Mouse (Mus musculus): ENCODE measurements around the gene Lctl. TPM values are rescaled to one million over a fixed set of nuclear protein-coding genes. Genes with fewer than 3 reads are reported as not detected.
A peak's percentile ranks its signal among the peaks of the same experiment; 100 is the strongest.
"Not testable (repeated sequence)": the region's sequence is repeated elsewhere in the genome, so short reads cannot be mapped to it uniquely, and the experiment has no call there.

Gene Lctl
- polyA plus RNA-seq, 1 experiment, result not detected

GRCm38 (mm10) chr9:64173666-64174220 lies 56.8 kb downstream of the Lctl start:
- peak overlapping the region; percentile 68 for H3K4me3 ChIP-seq (replicated peaks)
- peaks cover 47% of the 10 kb centered on the region for H3K4me1 ChIP-seq (ENCODE audit: control insufficient read depth)
- H3K27me3 ChIP-seq (ENCODE audit: control insufficient read depth), result no peaks in the 10 kb centered on the region
- peaks cover 62% of the 10 kb centered on the region for H3K36me3 ChIP-seq (ENCODE audit: control insufficient read depth)
- no peaks in the 10 kb centered on the region for H3K9me3 ChIP-seq (ENCODE audit: control insufficient read depth, low read length)
- TF ChIP-seq GATA1 (IDR thresholded peaks at IDR 0.05; ENCODE audit: low read length) (no peak), TAL1 (IDR thresholded peaks at IDR 0.05; ENCODE audit: low read length) (no peak)

GRCm38 (mm10) chr9:64174341-64174740 lies 57.4 kb downstream of the Lctl start:
- H3K4me3 ChIP-seq (replicated peaks), result peak overlapping the region; percentile 68
- no peaks in the 10 kb centered on the region for H3K27me3 ChIP-seq (ENCODE audit: control insufficient read depth)
- peaks cover 60% of the 10 kb centered on the region for H3K36me3 ChIP-seq (ENCODE audit: control insufficient read depth)
- no peaks in the 10 kb centered on the region for H3K9me3 ChIP-seq (ENCODE audit: control insufficient read depth, low read length)
- peaks cover 49% of the 10 kb centered on the region for H3K4me1 ChIP-seq (ENCODE audit: control insufficient read depth)
- TF ChIP-seq TAL1 (IDR thresholded peaks at IDR 0.05; ENCODE audit: low read length) (no peak), GATA1 (IDR thresholded peaks at IDR 0.05; ENCODE audit: low read length) (no peak)

- TF ChIP-seq TAL1 (IDR thresholded peaks at IDR 0.05; ENCODE audit: low read length) (no peak), GATA1 (IDR thresholded peaks at IDR 0.05; ENCODE audit: low read length) (no peak)
- H3K4me3 ChIP-seq (replicated peaks), result peak overlapping the region; percentile 68
- no peaks in the 10 kb centered on the region for H3K27me3 ChIP-seq (ENCODE audit: control insufficient read depth)
- H3K4me1 ChIP-seq (ENCODE audit: control insufficient read depth), result peaks cover 53% of the 10 kb centered on the region
- no peaks in the 10 kb centered on the region for H3K9me3 ChIP-seq (ENCODE audit: control insufficient read depth, low read length)
- peaks cover 60% of the 10 kb centered on the region for H3K36me3 ChIP-seq (ENCODE audit: control insufficient read depth)
Measured at GRCm38 (mm10) chr9:64174766-64175165, 57.8 kb downstream of the Lctl start.

GRCm38 (mm10) chr9:64175378-64175777 lies 58.4 kb downstream of the Lctl start:
- H3K36me3 ChIP-seq (ENCODE audit: control insufficient read depth), result peaks cover 62% of the 10 kb centered on the region
- TF ChIP-seq GATA1 (IDR thresholded peaks at IDR 0.05; ENCODE audit: low read length) (no peak), TAL1 (IDR thresholded peaks at IDR 0.05; ENCODE audit: low read length) (no peak)
- H3K4me3 ChIP-seq (replicated peaks), result peak overlapping the region; percentile 68
- H3K4me1 ChIP-seq (ENCODE audit: control insufficient read depth), result peaks cover 55% of the 10 kb centered on the region
- H3K27me3 ChIP-seq (ENCODE audit: control insufficient read depth), result no peaks in the 10 kb centered on the region
- no peaks in the 10 kb centered on the region for H3K9me3 ChIP-seq (ENCODE audit: control insufficient read depth, low read length)

- H3K4me1 ChIP-seq (ENCODE audit: control insufficient read depth), result peaks cover 43% of the 10 kb centered on the region
- H3K4me3 ChIP-seq (replicated peaks), result peak overlapping the region; percentile 65
- no peaks in the 10 kb centered on the region for H3K9me3 ChIP-seq (ENCODE audit: control insufficient read depth, low read length)
- H3K36me3 ChIP-seq (ENCODE audit: control insufficient read depth), result peaks cover 84% of the 10 kb centered on the region
- no peaks in the 10 kb centered on the region for H3K27me3 ChIP-seq (ENCODE audit: control insufficient read depth)
- TF ChIP-seq TAL1 (IDR thresholded peaks at IDR 0.05; ENCODE audit: low read length) (no peak), GATA1 (IDR thresholded peaks at IDR 0.05; ENCODE audit: low read length) (no peak)
Measured at GRCm38 (mm10) chr9:64178610-64178973, 61.6 kb downstream of the Lctl start.

- Histone ChIP-seq H3K36me3 (ENCODE audit: control insufficient read depth) (peaks cover 87% of the 10 kb centered on the region), H3K9me3 (ENCODE audit: control insufficient read depth, low read length) (no peaks in the 10 kb centered on the region), H3K4me1 (ENCODE audit: control insufficient read depth) (peaks cover 40% of the 10 kb centered on the region), H3K4me3 (replicated peaks) (peak within 1 kb of the TSS; percentile 65), H3K27me3 (ENCODE audit: control insufficient read depth) (no peaks in the 10 kb centered on the region)
- no peak for TF ChIP-seq TAL1 (IDR thresholded peaks at IDR 0.05; ENCODE audit: low read length)
Measured at GRCm38 (mm10) chr9:64178974-64179646, 62.2 kb downstream of the Lctl start, which contains the start of gene Snapc5. Gene Snapc5, plus strand, starts transcription at chr9:64179274.

DNA sequence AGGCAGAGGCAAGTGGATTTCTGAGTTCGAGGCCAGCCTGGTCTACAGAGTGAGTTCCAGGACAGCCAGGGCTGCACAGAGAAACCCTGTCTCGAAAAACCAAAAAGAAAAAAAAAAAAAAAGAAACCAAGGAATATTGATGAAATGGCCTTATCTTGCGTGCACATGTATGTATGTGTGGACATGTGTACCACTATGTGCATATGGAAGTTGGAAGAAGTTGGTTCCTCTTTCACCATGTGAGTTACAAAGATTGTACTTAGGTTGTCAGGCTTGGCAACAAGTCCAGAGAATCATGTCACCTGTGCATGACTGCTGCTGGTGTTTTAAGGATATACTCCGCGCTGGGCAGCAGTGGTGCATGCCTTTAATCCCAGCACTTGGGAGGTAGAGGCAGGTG lies 66.3 kb downstream of the Lctl start:
- Histone ChIP-seq H3K36me3 (ENCODE audit: control insufficient read depth) (peaks cover 68% of the 10 kb centered on the region), H3K4me1 (ENCODE audit: control insufficient read depth) (peaks cover 14% of the 10 kb centered on the region)
- H3K9me3 ChIP-seq (ENCODE audit: control insufficient read depth, low read length); H3K4me3 ChIP-seq (replicated peaks); H3K27me3 ChIP-seq (ENCODE audit: control insufficient read depth): not testable (repeated sequence)

DNA sequence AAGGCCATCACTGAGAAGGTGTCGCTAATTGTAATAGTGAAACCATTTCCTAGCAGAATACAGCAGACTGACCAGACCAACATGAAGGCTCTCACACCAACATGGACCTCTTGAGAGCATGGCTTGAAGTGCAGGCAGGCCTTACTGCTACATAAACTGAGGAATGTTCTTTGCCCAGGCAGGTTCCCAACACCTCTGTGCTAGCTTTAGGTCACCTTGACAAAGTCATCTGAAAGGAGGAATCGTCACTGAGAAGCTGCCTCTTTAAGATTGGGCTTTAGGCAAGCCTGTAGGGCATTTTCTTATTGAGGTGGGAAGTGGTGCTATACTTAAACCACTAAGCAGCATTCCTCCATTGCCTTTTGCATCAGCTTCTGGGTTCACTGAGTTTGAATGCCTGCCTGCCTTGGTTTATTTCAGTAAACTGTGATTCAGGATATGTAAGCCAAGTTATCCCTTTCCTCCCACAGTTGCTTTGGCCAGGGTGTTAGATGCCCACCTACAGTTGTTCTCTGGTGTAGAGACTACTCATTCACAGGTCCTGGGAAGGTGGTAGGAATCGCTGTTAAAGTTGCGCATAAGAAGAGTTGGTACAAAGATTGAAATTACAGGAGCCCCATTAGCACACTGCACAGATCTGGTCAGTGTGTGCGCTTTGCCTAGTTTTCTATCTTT lies 67.4 kb downstream of the Lctl start:
- peaks cover 9% of the 10 kb centered on the region for H3K4me1 ChIP-seq (ENCODE audit: control insufficient read depth)
- no peak overlapping the region for H3K4me3 ChIP-seq (replicated peaks)
- H3K36me3 ChIP-seq (ENCODE audit: control insufficient read depth), result peaks cover 64% of the 10 kb centered on the region
- TF ChIP-seq GATA1 (IDR thresholded peaks at IDR 0.05; ENCODE audit: low read length), result no peak
- TF ChIP-seq TAL1 (IDR thresholded peaks at IDR 0.05; ENCODE audit: low read length), result no peak
- no peaks in the 10 kb centered on the region for H3K9me3 ChIP-seq (ENCODE audit: control insufficient read depth, low read length)
- no peaks in the 10 kb centered on the region for H3K27me3 ChIP-seq (ENCODE audit: control insufficient read depth)

Other genes starting within 250 kb of the Lctl start
- 0.62 TPM in 2 replicates for gene Smad6, start 95.1 kb upstream of the Lctl start, polyA plus RNA-seq (2012)
- 2.0 and 2.2 TPM in 2 replicates for gene Zwilch, start 56.0 kb downstream of the Lctl start, polyA plus RNA-seq (2012)
- 41.3 and 44.5 TPM in 2 replicates for gene Rpl4, start 56.2 kb downstream of the Lctl start, polyA plus RNA-seq (2012)
- gene Snapc5, start 62.1 kb downstream of the Lctl start, polyA plus RNA-seq (2012), result 0.11 TPM in 2 replicates
- not detected in 2 replicates for gene Uchl4, start 118.1 kb downstream of the Lctl start, polyA plus RNA-seq (2012)
- 0.58 and 0.72 TPM in 2 replicates for gene Map2k1, start 136.5 kb downstream of the Lctl start, polyA plus RNA-seq (2012)
- gene Tipin, start 164.4 kb downstream of the Lctl start, polyA plus RNA-seq (2012), result 0.95 and 1.3 TPM in 2 replicates
- gene Dis3l, start 224.1 kb downstream of the Lctl start, polyA plus RNA-seq (2012), result 0.39 and 0.47 TPM in 2 replicates

All from erythroblast, embryonic 14.5 days (primary cell).